Mouse (Mus musculus) ES-E14 (cell line): ENCODE data around the gene Smad9. TPM values are rescaled to one million over a fixed set of nuclear protein-coding genes. Genes with fewer than 3 reads are reported as not detected.

Experiments
- DNase-seq: peaks from one replicate; pipeline ENCODE4 v3.0.0-alpha.2; 2013; ENCODE audit warnings: low read depth, low spot score
- H3K27ac ChIP-seq: 2 replicates; pipeline ENCODE4 v1.5.1; 2012; ENCODE audit warnings: low read depth, mild to moderate bottlenecking, low read length, moderate library complexity, mixed read lengths; ENCODE audit not compliant: poor library complexity, insufficient read depth, severe bottlenecking
- H3K36me3 ChIP-seq: 2 replicates; pipeline ENCODE4 v1.6.1; 2012; ENCODE audit warnings: mild to moderate bottlenecking, low read length, moderate library complexity, mixed read lengths; ENCODE audit not compliant: control insufficient read depth, poor library complexity, insufficient read depth, severe bottlenecking
- H3K4me1 ChIP-seq, 2 experiments: fragments of 150-350 bp in 1 of 2; sonication (generic) in 1 of 2; 2 replicates each; pipeline ENCODE4 v1.6.1; 2012; ENCODE audit warnings: low read length in 2 of 2, mild to moderate bottlenecking in 1 of 2, mixed read lengths in 1 of 2; ENCODE audit not compliant: control insufficient read depth in 2 of 2, insufficient read depth in 2 of 2, poor library complexity in 1 of 2
- H3K4me3 ChIP-seq, 2 experiments: fragments of 150-350 bp in 1 of 2; sonication (generic) in 1 of 2; 2 replicates each; pipeline ENCODE4 v1.5.1; 2012; ENCODE audit warnings: low read length in 2 of 2, low read depth in 1 of 2, mild to moderate bottlenecking in 1 of 2, mixed read lengths in 1 of 2; ENCODE audit not compliant: insufficient read depth in 1 of 2, poor library complexity in 1 of 2, severe bottlenecking in 1 of 2
- H3K9ac ChIP-seq: 2 replicates; pipeline ENCODE4 v1.6.1; 2012; ENCODE audit warnings: low read depth, mild to moderate bottlenecking, low read length, mixed read lengths; ENCODE audit not compliant: poor library complexity, insufficient read depth, severe bottlenecking
- H3K9me3 ChIP-seq: fragments of 150-350 bp; sonication (generic); 2 replicates; pipeline ENCODE4 v1.6.1; 2012; ENCODE audit warnings: low read depth, mild to moderate bottlenecking, low read length; ENCODE audit not compliant: control insufficient read depth, insufficient read depth
- CHD2 ChIP-seq: IDR thresholded peaks from 2 replicates; pipeline ENCODE4 v1.6.1; 2014; ENCODE audit warnings: mild to moderate bottlenecking, low read depth, low read length, inconsistent platforms
- HCFC1 ChIP-seq: IDR thresholded peaks from 2 replicates; pipeline ENCODE4 v1.6.1; 2012; ENCODE audit warnings: low read length, inconsistent platforms, borderline replicate concordance; ENCODE audit not compliant: insufficient read depth
- MAFK ChIP-seq: IDR thresholded peaks from 2 replicates; pipeline ENCODE4 v1.6.1; 2014; ENCODE audit warnings: mild to moderate bottlenecking, low read depth, low read length, inconsistent platforms; ENCODE audit not compliant: insufficient read depth
- ZC3H11A ChIP-seq: IDR thresholded peaks from 2 replicates; pipeline ENCODE4 v1.6.1; 2012; ENCODE audit warnings: low read depth, mild to moderate bottlenecking, inconsistent platforms, low read length, borderline replicate concordance
- ZNF384 ChIP-seq: IDR thresholded peaks from 2 replicates; pipeline ENCODE4 v1.6.1; 2012; ENCODE audit warnings: low read depth, low read length, inconsistent platforms
- in situ Hi-C, 2 experiments: fragments of 600-800 bp; cut with MboI; formaldehyde crosslinking; loops; one replicate each; pipeline ENCODE4 v1.15.1; 2025; ENCODE audit warnings: low sequenced_read_pairs in 2 of 2, inconsistent platforms in 1 of 2; ENCODE audit not compliant: unreplicated experiment in 2 of 2
- total RNA-seq: library from RNA; depleted of rRNA; stranded (reverse); fragments of 300-350 nt; gene quantifications from 2 replicates; pipeline ENCODE4 v1.2.3, GENCODE M21; 2012

Gene Smad9
- total RNA-seq, 1 experiment: 0.54 TPM

GRCm38 (mm10) chr3:54790601-54791000 lies 35.2 kb downstream of the Smad9 start:
- DNase-seq: no peak
- Histone ChIP-seq H3K4me1 (peaks cover 0 to 2% of the 10 kb centered on the region in 2 experiments; a peak in 1 of 4 replicates), H3K4me3 (no peak overlapping the region), H3K27ac (no peak overlapping the region), H3K9me3 (no peaks in the 10 kb centered on the region), H3K9ac (no peak overlapping the region), H3K36me3 (no peaks in the 10 kb centered on the region)
- in situ Hi-C loops: no loop called here
- TF ChIP-seq MAFK (no peak), ZNF384 (no peak), HCFC1 (no peak)

DNA sequence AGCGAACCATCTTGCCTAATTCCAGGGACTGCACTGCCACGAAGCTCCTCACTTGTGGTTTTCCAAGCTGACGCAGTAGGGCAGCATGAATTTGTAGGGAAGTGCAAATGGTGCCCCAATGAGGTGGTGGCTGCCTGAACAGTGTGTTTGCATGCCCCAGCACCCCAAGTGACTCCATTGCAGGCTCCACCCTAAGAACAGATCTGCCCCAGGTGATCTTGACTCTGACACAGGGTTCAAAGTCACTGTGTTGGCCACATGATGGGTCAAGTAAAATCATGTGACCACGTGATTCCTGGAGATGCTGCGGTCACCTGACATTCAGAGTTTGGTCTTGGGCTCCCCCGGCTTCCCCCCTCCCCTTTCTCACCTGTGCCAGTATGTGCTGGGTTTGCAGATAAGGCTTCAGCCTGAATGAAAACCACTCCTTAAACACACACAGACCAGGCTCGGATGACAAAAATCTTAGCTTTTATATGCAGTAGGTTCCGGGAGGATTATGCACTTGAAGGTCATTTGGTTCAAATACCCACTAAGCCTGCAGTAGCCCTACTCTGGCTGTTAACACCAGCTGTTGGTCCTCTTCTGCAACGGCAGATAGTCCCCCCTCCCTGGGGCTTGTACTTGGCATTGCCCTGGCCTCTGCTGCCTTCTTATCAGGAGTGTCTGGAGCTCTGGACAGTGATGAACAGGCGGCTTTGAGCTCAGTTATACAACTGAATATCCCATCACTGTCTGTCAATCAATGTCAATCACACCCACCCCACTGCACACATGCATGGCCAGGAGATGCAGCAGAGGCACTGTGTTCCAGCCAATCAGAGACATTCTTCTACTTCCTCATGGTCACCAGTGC lies 36.7 kb downstream of the Smad9 start:
- DNase-seq: no peak
- H3K4me1 ChIP-seq: no peaks in the 10 kb centered on the region; a peak in 1 of 4 replicates
- no peaks in the 10 kb centered on the region for H3K9me3 ChIP-seq
- H3K4me3 ChIP-seq: no peak overlapping the region
- in situ Hi-C loops: no loop called here
- H3K9ac ChIP-seq: no peak overlapping the region
- H3K36me3 ChIP-seq: no peaks in the 10 kb centered on the region
- no peak overlapping the region for H3K27ac ChIP-seq
- TF ChIP-seq ZC3H11A (no peak), HCFC1 (no peak), ZNF384 (no peak), MAFK (no peak), CHD2 (no peak)

- peaks cover 0 to 5% of the 10 kb centered on the region in 2 experiments; a peak in 1 of 4 replicates for H3K4me1 ChIP-seq
- no peak for DNase-seq
- TF ChIP-seq MAFK: no peak
- no peak for TF ChIP-seq HCFC1
- TF ChIP-seq CHD2: no peak
- no peak for TF ChIP-seq ZNF384
- TF ChIP-seq ZC3H11A: no peak
- in situ Hi-C loops: no loop called here
- no peaks in the 10 kb centered on the region for H3K9me3 ChIP-seq
- no peak overlapping the region for H3K27ac ChIP-seq
- H3K9ac ChIP-seq: no peak overlapping the region
- H3K36me3 ChIP-seq: no peaks in the 10 kb centered on the region
- no peak overlapping the region for H3K4me3 ChIP-seq
Observed at GRCm38 (mm10) chr3:54793762-54794161, 38.4 kb downstream of the Smad9 start.

- no peaks in the 10 kb centered on the region for H3K9me3 ChIP-seq
- TF ChIP-seq MAFK: no peak
- TF ChIP-seq CHD2: no peak
- no peak for TF ChIP-seq HCFC1
- TF ChIP-seq ZC3H11A: no peak
- no peak for TF ChIP-seq ZNF384
- no peak overlapping the region for H3K4me3 ChIP-seq
- no peak for DNase-seq
- no peak overlapping the region for H3K9ac ChIP-seq
- H3K36me3 ChIP-seq: no peaks in the 10 kb centered on the region
- peaks cover 0 to 5% of the 10 kb centered on the region in 2 experiments; a peak in 1 of 4 replicates for H3K4me1 ChIP-seq
- no peak overlapping the region for H3K27ac ChIP-seq
- in situ Hi-C loops: no loop called here
Observed at GRCm38 (mm10) chr3:54795379-54795778, 40.0 kb downstream of the Smad9 start.
